Mouse (Mus musculus): ENCODE data around the gene Traf6.

Gene Traf6

DNA sequence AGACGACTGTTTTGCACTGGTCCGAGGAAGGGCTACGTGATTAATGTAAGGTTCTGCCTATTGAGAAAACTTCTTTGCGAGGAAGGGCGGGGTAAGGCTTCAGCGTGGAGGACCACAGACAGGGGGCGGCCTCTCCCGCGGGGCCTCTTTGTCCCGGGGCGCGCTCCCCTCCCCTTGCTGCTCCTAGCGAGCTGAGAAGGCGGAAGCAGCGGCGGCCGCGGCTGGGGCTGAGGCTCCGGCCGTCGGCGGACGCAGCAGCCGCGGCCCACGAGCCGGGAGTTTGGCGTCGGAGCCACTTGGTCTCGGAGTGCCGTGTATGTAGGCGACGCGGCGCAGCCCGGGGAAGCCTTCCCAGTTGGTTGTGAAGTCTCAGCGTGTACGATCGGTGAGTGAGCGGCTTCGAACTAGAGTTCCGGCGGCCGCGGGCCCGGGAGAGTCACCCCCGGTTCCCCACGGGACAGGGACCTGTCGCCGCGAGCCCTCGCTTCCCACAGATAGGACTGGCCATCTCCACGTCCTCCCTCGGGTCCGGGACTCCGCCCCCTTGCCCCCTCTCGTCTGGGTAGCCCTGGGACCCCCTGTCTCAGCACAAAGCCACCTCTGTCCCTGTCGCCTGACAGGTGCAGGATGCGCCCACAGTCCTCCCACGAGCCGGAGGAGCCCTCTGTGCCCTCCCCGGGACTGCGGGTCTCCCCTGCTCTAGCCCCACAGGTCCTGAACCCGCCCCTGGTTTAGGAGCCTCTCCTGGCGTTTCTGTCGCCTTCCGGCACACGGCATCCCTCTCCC is at the start of gene Traf6:
Gene Traf6, plus strand, starts transcription at position 194 of the 786 bp plus-strand sequence.
- DNase-seq = peak; percentile 87

DNA sequence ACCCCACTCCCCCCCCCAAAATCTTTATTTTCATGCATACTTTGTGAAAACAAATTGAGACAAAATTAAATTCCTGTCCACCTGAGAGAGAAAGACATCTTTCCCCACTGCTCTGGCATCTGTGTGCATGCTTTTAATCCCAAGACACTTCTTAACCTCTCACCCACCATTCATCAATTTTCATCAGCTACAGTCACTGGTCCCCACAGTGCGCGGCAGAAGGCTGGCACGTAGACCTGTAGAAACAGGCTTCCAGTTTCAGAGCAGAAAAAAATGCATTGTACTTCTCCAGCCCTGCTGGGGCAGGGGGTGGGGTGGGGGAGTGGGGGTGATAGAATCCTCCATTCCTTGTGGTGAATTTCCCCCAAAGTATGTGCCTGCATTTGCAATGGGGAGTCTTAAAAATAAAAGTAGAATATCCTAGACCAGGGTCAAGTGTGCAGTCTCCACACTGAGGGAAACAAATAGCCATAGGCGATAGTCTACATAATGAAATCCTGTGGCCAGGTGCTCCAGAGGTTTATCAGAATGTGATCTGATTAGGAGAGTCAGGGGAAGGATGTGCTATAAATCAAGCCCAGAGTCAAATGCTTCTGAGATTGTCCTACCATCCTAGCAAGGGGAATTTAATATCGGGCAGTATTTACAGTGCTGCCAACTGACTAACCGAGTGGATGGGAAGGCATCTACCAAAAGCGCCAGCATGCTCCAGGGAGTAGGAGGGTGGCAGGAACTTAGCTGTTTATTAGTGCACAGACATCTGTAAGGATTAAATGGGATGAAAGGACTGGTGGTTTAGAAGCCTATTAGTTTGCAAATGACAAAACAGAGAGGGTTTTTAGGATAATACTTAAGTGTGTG is 39.0 kb upstream of the Traf6 start:
- DNase-seq = no peak

DNA sequence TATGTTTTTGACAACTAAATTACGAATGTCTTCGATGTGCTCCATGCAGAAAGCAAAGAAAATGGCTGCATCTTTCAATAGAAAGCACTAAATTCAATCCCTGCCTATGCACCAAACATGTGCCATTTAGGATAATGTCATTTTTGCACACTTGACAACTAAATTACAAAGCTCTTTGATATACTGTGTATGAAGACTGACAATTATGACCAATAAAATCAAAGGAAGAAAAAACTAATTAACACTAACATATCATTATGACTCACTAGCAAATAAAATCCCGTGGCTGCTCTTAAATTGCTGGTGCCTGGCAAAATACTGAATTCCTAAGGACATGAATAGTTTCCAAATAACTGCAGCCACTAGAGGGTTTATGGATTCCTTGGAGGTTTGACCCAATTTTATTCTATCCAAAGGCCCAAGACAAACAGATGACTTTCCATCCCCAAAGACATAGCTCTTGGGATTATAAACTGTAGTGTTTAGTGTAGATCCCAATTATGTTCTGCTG is 38.3 kb upstream of the Traf6 start:
- DNase-seq = no peak

DNA sequence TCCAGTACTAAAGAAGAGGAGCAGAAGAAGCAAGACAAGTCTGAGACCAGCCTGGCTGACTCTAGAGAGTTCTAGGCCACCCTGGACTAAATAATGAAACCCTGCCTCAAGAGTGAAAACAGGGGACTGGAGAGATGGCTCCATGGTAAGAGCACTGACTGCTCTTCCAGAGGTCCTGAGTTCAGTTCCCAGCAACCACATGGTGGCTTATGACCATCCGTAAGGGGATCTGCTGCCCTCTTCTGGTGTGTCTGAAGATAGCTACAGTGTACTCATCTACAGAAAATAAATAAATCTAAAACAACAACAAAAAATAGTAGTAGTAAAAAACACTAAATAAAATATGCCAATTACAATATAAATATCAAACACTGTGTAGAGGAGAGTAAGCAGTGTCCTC is 32.4 kb upstream of the Traf6 start:
- DNase-seq = no peak

DNA sequence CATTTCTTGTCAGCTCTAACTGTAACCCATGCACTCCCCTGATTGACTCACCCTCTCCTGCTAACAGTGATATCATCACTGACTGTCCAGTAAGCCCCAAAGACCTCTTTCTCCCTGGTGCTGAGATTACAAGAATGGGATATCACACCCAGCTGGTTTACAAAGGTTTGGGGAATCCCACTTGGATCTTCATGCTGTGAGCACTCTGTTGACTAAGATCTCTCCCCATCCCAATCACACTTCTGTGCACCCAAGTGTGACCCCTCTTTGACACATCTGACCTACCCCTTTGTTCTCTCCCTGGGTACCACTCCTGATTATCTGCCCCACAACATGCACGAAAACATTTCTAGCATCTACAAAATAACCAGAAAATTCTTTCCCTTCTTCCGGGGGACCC is 29.9 kb upstream of the Traf6 start:
- DNase-seq = no peak

DNA sequence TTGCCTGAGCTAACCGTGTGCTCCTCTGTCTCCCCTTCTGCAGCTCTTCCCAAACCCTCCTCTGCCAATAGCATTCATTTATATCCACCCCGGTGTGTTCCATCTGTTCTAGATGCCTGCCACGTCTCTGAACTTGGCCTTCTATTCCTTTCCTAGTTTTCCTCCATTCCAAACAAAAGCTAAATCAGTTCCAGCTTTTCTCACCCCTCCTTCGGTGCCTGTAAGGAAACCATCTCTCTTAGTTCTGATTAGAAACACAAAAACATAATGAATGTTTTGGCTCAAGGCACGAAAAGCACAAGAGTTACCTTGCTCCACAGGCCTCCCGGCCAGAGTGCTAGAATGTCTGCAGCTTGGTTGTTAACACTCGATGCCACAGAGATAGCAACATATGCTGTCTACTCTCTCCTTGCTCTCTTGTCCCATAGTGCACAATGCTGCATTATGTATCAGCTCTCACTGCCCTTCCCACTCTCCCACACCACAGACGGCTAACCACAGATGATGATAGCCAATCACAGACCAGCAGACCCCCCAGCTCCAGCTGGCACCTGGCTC is 29.0 kb upstream of the Traf6 start, which contains the start of the genes Rag1 and B230118H07Rik:
Gene Rag1, minus strand, starts transcription at position 388 of the 558 bp plus-strand sequence.
Gene B230118H07Rik, minus strand, starts transcription at position 419 of the 558 bp plus-strand sequence.
- no peak for DNase-seq

DNA sequence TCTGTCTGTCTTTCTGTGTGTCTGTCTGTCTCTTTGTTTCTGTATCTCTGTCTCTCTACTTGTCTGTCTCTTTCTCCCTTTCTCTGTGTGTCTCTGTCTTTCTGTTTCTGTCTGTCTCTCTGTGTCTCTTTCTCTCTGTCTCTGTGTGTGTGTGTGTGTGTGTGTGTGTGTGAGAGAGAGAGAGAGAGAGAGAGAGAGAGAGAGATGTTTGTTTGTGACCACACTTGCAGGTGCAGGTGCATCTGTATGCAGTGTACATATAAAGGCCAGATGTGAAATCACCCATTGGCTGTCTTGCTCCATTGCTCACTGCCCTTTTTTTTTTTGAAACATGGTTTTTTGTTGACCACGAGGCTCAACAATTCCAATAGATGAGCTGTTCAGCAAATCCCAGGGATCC is 27.8 kb upstream of the Traf6 start:
- no peak for DNase-seq

DNA sequence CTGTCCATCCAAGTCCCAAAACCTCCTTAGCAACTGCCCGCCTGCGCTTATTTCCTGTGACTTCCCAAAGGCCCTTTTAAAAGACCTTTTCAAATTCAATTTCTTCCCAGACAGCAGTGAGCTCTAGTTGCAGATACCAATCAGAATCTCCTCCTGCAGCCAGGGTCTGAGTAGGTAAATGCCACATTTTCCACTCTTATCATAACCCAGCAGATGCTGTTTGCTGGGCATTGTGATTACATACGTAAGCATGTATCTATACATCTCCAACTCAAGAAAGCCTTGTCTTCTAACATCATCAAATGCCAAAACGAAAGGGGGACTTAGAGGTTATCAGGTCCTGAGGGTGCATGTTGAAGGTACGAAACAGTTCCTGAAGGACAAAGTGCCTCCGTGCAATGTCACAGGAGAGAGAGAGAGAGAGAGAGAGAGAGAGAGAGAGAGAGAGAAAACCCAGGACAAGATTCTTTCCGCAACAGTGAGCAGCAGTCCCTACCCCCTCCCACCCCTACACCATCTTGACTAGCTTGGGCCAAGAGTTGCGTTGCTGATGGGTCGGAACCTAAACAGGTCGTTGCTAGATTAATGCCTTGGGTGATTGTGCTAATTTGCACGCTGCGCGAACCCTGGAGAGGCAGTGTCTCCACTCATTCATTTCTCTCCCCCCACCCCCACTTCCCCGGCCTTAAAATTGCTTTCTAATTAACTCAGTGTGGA is 25.9 kb upstream of the Traf6 start:
- DNase-seq = no peak

DNA sequence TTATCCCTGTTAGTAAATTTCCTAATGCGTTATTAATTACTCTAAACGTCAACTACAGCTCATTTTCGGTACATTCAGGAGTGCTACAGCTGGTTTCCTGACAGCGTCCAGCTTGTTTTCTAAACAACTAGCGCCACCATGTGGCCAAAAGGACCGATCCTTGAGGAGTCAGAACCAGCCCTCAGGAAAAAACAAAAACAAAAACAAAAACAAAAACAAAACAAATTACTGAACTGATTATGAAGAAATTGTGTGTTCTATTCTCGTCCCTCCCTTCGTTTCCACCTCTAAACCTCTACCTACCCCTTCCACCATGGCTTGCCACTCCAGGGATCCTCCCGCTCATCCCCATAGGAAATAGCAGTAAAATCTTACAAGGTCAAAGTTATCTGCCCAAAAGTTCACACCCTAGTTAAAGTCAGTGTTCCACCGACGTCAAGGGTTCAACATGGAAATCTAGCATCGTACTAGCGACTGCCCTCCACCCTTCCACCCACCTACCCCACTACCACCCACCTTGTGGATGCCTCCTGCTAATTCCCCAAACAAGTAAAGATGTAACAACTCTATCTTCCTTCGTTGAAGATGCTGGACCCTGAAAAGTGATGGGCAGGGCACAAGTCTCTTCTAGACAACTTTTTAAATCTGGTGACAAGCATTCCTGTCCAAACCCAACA is 25.2 kb upstream of the Traf6 start:
- peak; percentile 70 for DNase-seq

DNA sequence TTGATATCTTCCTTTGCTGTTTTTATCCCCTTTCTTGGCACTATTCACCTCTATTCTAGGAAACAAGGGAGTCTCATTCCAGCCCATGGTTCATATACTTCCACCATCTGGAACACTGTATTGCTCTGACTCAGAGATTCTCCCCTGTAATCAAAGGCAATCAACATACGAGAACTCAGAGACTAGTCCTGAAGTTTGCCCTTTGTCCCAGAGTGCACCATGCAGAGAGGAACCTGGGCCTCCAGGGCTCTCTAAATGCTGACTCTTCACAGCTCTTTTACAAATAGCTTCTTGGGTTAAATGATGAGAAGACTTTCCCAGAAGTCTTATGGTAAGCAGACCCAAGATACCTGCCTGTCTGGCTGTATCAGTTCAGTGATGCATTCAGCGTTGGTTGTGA is 17.7 kb upstream of the Traf6 start:
- no peak for DNase-seq

DNA sequence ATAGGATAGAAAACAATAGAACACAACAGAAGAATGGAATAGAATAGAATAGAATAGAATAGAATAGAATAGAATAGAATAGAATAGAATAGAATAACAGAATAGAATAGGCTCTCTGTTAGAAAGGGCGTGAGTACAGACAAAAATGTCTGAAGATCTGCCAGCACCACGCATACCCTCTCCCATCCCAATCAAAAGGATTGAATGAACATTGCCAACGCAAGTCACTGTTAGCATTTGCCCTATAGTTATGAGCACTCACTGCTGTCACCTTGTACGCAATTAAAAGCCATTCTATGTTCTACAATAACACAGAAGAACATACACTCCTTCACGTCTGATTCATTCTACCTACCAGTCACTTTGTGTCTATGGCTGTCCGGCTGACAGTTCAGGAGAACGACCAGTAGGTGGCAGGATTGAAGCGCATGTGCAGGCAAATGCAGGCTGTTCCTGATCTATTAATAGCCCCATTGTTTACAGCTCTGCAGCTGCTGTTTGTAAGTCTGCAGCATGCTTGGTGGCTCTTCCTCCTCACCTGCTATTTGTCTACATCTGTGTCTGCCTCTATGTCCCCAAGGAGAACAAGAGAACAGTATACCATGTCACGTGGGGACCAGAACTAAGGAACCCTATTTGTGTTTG is 13.0 kb upstream of the Traf6 start:
- DNase-seq = peak; percentile 67

DNA sequence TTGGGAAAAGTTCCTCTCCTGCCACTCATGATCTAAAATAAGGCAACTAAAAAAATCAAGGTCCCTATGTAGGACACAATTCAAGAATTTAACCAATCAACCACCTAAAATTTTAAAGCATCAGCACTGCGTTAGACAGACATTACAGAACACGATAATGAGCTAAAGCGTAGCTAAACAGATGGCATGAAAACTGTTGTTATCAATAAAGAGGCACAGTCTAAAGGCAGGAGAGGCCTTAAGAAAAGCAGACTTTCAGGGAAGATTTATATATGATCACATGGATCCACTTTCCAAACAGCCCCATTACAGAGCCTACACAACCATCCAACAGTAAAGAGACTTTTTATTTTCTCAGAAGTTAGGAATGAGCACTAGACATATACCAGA is 12.5 kb upstream of the Traf6 start:
- no peak for DNase-seq

DNA sequence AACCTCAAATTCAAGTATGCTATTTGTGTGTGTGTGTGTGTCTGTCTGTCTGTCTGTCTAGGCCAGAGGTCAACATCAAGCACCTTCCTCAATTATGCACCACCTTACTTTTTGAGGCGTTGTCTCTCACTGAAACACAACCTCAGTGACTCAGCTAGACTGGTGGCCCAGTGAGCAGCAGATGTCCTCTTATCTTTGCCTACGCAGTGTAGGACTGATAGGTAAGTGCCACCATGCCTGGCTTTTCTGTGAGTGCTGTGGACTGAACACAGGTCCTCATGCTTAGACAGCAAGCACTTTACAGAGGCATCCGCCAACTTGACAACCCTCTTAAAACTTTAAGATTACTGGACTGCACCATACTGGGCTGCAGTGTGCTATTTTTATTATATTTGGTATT is 9.5 kb upstream of the Traf6 start:
- no peak for DNase-seq

DNA sequence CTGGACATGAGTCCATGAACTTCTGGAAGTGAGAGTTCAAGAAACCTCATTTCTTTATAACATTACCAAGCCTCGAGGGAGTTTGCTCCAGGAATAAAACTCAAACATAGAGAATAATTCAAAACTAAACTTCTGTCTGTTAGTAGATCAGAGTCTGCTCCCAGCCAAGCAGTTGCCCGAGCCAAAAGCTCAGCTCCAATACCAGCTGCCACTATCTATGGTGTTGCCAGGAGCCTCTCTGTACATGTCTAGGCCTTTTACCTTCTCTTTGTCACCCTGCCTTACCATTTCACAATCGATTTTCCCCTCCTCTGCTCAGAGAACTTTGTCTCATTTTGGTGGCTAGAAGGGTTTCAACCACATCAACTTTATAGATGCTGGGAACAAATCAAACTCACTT is 4.7 kb upstream of the Traf6 start:
- DNase-seq = no peak

DNA sequence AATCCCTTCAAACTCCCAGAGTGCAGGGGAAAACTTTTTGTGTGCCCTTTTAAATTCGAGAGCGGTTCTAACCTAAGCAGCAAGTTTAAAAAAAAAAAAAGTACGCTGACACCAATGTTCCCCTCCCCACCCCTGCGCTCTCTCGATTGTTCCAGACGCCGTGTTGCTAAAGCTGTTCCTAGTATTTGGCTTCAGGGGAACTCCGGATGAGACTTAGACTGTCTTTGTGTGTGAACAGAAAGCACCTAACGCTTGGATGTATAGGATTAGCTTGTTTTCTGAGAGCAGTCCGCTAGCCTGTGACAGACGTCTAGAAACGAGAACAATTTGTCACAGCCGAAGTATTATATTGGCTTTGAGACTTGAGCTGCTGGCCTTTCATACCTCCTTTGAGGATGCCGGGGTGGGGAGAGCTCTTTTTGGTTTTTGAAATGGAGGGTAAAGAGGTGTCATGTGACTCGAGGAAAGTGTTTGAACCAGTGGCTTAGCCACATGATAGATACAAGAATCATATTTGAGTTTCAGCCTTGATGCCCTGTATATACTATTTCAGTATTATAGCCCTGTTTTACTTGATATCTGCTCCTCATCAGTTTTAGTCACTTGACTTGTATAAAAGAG is 1.0 kb downstream of the Traf6 start:
- peak; percentile 17 for DNase-seq

DNA sequence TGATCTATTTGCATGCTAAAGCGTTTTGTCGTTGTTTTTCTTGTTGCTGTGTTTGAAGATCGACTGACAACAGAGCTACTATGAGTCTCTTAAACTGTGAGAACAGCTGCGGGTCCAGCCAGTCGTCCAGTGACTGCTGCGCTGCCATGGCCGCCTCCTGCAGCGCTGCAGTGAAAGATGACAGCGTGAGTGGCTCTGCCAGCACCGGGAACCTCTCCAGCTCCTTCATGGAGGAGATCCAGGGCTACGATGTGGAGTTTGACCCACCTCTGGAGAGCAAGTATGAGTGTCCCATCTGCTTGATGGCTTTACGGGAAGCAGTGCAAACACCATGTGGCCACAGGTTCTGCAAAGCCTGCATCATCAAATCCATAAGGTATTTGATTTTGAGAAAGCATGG is 6.2 kb downstream of the Traf6 start:
- no peak for DNase-seq

DNA sequence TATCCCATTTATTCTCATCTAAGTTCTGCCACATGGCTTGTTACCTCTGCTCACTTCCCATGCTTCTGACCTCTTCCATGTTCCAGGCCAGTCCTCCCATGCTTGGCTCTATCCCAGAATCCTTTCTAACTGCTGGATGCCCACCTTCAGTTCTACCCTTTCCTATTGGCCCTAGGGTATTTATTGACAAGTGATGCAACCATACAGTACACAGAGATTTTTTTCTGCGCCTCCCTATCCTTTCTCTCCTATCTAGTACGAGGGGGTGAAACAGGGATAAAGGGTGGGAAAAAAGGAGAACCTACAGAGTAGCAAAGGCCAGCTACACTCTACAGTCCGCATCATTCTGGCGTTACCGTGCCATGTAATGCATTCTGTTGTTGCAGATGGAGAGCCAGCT is 9.8 kb downstream of the Traf6 start:
- DNase-seq = no peak

DNA sequence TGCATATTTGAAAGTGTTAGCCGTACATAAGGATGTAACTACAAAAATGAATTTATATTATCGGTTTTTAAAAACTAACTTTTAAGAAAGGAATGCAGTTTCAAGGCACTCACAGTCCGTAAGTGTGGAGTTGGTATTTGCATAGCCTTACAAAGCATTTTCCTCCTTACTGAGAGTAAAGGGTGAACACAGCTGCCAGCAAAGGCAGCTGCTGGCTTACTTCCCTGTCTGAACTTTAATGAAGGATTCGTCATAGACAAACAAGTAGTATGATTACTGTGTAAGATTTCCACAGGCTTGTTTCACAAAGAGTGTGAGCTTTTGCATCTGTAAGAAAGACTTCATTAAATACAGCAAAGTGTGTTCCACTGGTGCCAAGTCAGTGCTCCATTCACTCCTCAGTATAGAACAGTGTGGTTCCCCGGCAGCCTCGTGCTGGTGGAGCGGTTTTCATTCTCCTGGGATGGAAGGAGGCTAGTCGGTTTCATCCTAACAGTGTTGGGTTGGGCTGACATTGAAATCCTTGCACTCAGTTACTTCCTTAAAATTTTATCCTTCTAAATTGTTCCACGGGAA is 12.1 kb downstream of the Traf6 start:
- no peak for DNase-seq

DNA sequence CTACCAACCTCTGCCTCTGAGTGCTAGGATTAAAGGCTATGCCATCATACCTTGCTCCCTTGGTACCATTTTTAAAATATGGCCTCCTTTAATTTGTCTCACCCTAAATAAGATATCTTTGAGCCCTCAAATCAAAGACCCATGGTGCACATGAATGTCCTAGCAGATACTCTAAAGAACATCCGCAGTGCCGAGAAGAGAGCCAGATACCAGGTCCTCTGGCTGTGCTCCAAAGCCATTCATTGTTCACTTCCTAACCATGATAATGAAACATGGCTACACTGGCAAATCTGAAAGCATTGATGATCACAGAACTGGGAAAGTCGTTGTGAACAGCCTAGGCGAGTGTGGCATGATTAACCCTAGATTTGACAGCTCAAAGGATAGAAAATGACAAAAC is 14.8 kb downstream of the Traf6 start:
- no peak for DNase-seq

DNA sequence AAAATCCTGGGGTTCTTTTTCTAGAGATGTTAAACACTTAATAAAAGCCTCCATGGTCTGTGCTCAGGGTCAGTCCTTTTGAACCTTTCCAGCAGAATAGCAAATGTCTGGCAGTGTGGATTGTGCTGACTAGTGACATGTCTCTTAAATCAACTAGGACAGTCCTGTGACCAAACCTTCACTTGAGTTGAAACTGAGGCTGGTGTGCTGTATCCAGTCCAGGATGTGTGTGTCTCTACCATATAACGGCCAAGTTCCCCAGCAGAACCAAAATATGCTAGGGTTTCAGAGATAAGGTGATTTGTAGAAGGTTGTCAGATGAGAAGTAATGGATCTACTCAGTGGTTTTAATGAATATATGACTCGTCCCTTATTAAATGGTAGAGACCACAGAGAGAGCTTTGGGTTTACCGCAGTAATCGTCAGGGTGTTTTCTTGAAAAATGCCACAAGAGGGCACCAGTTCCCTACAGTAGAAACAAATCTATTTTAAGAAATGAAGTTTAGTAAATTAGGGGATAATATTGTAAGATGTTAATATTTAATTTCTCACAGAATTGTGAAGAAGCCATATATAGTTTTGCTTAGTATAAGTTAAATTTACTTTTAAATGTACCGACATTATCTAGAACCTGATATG is 15.5 kb downstream of the Traf6 start:
- DNase-seq = no peak

All from liver (tissue).